Mouse (Mus musculus): ENCODE measurements at regions not wholly inside any gene's neighbourhood (a gene's known extent, or its start where the extent isn't known, plus 50 kb on each side); places are given as distances from the start of the nearest gene placed in this dataset.

DNA sequence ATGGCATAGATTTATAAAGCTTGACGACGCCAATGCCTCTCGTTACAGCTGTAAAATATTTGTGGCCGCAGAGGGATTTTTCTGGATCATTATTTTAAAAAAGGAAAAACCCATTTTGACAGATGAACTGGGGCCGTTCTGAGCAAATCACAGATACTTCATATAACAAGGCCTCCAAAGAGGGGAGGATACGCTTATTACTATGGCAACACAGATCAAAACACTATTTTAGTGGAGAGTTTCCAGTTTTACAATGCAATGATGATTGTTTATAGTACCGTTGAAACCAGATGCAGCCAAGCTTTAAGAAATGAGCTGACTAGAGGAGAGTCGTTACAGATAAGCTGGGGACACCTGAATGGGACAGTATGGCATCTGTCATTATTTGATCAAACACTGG lies 287.8 kb downstream of the Zfp326 start:
- Histone ChIP-seq H3K27ac (ENCODE audit: insufficient read depth, low read length) (no peak overlapping the region), H3K4me1 (ENCODE audit: control insufficient read depth, insufficient read depth, low read length) (no peaks in the 10 kb centered on the region), H3K4me3 (ENCODE audit: insufficient read depth, low read length) (no peak overlapping the region)
- TF ChIP-seq CTCF (IDR thresholded peaks at IDR 0.05; ENCODE audit: borderline replicate concordance, insufficient read depth, low read length) (no peak), POLR2A (IDR thresholded peaks at IDR 0.05; ENCODE audit: low read depth, low read length) (no peak)

- Histone ChIP-seq H3K27ac (ENCODE audit: insufficient read depth, low read length) (no peak overlapping the region), H3K4me1 (ENCODE audit: control insufficient read depth, insufficient read depth, low read length) (no peaks in the 10 kb centered on the region), H3K4me3 (ENCODE audit: insufficient read depth, low read length) (no peak overlapping the region)
- TF ChIP-seq CTCF (IDR thresholded peaks at IDR 0.05; ENCODE audit: borderline replicate concordance, insufficient read depth, low read length) (no peak), POLR2A (IDR thresholded peaks at IDR 0.05; ENCODE audit: low read depth, low read length) (no peak)
Measured at GRCm38 (mm10) chr5:106162981-106163653, 286.8 kb downstream of the Zfp326 start.

- TF ChIP-seq CTCF (IDR thresholded peaks at IDR 0.05; ENCODE audit: borderline replicate concordance, insufficient read depth, low read length) (no peak), POLR2A (IDR thresholded peaks at IDR 0.05; ENCODE audit: low read depth, low read length) (no peak)
- H3K4me3 ChIP-seq (ENCODE audit: insufficient read depth, low read length): no peak overlapping the region
- H3K4me1 ChIP-seq (ENCODE audit: control insufficient read depth, insufficient read depth, low read length): no peaks in the 10 kb centered on the region
- no peak overlapping the region for H3K27ac ChIP-seq (ENCODE audit: insufficient read depth, low read length)
Measured at GRCm38 (mm10) chr5:106139109-106139508, 262.7 kb downstream of the Zfp326 start.

DNA sequence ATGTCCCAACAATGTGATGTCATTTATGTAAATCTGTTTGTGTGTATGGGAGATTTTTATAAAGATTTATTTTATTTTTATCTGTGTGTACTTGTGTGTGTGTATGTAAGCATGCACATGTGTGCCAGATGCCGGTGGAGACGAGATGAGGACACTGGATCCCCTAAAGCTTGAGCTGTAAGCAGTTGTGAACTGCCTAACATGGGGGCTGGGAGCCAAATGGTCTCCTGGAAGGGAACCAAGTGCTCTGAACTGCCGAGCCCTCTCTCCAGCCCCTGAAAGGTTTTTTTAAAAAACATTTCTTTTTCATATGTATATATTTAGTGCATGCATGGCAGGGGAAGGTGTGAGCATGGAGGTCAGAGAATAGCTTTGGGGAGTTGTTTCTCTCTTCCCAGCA lies 246.6 kb downstream of the Zfp326 start:
- TF ChIP-seq CTCF (IDR thresholded peaks at IDR 0.05; ENCODE audit: borderline replicate concordance, insufficient read depth, low read length) (no peak), POLR2A (IDR thresholded peaks at IDR 0.05; ENCODE audit: low read depth, low read length) (no peak)
- Histone ChIP-seq H3K27ac (ENCODE audit: insufficient read depth, low read length) (no peak overlapping the region), H3K4me3 (ENCODE audit: insufficient read depth, low read length) (no peak overlapping the region), H3K4me1 (ENCODE audit: control insufficient read depth, insufficient read depth, low read length) (no peaks in the 10 kb centered on the region)

DNA sequence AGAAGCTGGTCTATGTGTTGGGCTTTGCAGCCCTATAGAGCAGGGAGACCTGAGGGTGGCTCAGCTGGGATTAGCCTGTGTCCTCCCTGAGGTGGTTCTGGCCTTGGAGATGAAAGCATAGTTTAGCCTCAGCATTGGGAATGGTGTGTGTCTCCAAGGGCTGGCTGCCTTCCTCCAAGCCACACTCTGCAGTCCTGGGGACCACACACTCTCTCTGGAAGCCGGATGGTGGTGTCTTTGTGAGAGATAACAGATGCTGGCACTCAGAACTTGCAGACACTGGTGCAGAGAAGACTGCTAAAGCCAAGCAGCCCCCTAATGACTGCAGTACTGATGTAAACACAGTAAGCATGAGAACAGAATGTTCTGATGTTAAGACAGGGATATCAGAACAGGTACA lies 243.2 kb downstream of the Zfp326 start:
- TF ChIP-seq CTCF (IDR thresholded peaks at IDR 0.05; ENCODE audit: borderline replicate concordance, insufficient read depth, low read length) (no peak), POLR2A (IDR thresholded peaks at IDR 0.05; ENCODE audit: low read depth, low read length) (no peak)
- no peak overlapping the region for H3K27ac ChIP-seq (ENCODE audit: insufficient read depth, low read length)

GRCm38 (mm10) chr5:106113186-106113585 lies 236.8 kb downstream of the Zfp326 start:
- no peak overlapping the region for H3K4me3 ChIP-seq (ENCODE audit: insufficient read depth, low read length)
- TF ChIP-seq POLR2A (IDR thresholded peaks at IDR 0.05; ENCODE audit: low read depth, low read length) (no peak), CTCF (IDR thresholded peaks at IDR 0.05; ENCODE audit: borderline replicate concordance, insufficient read depth, low read length) (no peak)
- no peak overlapping the region for H3K27ac ChIP-seq (ENCODE audit: insufficient read depth, low read length)
- no peaks in the 10 kb centered on the region; the same call in 1 of the 2 replicates for H3K4me1 ChIP-seq (ENCODE audit: control insufficient read depth, insufficient read depth, low read length)

More for the DNA sequence above, 243.2 kb downstream of the Zfp326 start:
- H3K4me1 ChIP-seq (ENCODE audit: control insufficient read depth, insufficient read depth, low read length): no peaks in the 10 kb centered on the region; the same call in 1 of the 2 replicates
- no peak overlapping the region for H3K4me3 ChIP-seq (ENCODE audit: insufficient read depth, low read length)

GRCm38 (mm10) chr5:106108474-106108971 lies 232.2 kb downstream of the Zfp326 start:
- Histone ChIP-seq H3K4me3 (ENCODE audit: insufficient read depth, low read length) (no peak overlapping the region), H3K27ac (ENCODE audit: insufficient read depth, low read length) (no peak overlapping the region), H3K4me1 (ENCODE audit: control insufficient read depth, insufficient read depth, low read length) (no peaks in the 10 kb centered on the region)
- TF ChIP-seq CTCF (IDR thresholded peaks at IDR 0.05; ENCODE audit: borderline replicate concordance, insufficient read depth, low read length) (no peak), POLR2A (IDR thresholded peaks at IDR 0.05; ENCODE audit: low read depth, low read length) (no peak)

- Histone ChIP-seq H3K4me1 (ENCODE audit: control insufficient read depth, insufficient read depth, low read length) (no peaks in the 10 kb centered on the region), H3K27ac (ENCODE audit: insufficient read depth, low read length) (no peak overlapping the region), H3K4me3 (ENCODE audit: insufficient read depth, low read length) (no peak overlapping the region)
- TF ChIP-seq POLR2A (IDR thresholded peaks at IDR 0.05; ENCODE audit: low read depth, low read length) (no peak), CTCF (IDR thresholded peaks at IDR 0.05; ENCODE audit: borderline replicate concordance, insufficient read depth, low read length) (no peak)
Measured at GRCm38 (mm10) chr5:106102255-106102654, 225.9 kb downstream of the Zfp326 start.

DNA sequence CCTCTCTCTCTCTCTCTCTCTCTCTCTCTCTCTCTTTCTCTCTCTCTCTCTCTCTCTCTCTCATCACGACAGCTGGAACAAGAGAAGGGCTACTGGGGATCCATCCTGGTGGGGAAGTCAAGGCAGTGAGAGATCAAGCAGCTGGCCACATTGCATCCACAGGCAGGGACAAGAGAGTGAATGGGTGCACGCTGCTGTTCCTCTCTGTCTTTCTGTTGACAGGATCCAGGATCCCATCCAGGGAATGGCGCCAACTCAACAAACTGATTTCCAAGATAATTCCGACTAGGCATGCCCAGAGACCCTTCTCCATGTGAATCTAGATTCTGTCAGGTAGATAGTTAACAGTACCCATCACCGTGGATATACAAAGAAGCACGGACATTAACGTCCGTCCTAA lies 222.5 kb downstream of the Zfp326 start:
- TF ChIP-seq CTCF (IDR thresholded peaks at IDR 0.05; ENCODE audit: borderline replicate concordance, insufficient read depth, low read length) (no peak), POLR2A (IDR thresholded peaks at IDR 0.05; ENCODE audit: low read depth, low read length) (no peak)
- Histone ChIP-seq H3K4me1 (ENCODE audit: control insufficient read depth, insufficient read depth, low read length) (no peaks in the 10 kb centered on the region), H3K27ac (ENCODE audit: insufficient read depth, low read length) (no peak overlapping the region), H3K4me3 (ENCODE audit: insufficient read depth, low read length) (no peak overlapping the region)

GRCm38 (mm10) chr5:106089332-106089731 lies 213.0 kb downstream of the Zfp326 start:
- TF ChIP-seq CTCF (IDR thresholded peaks at IDR 0.05; ENCODE audit: borderline replicate concordance, insufficient read depth, low read length): no peak
- TF ChIP-seq POLR2A (IDR thresholded peaks at IDR 0.05; ENCODE audit: low read depth, low read length): no peak
- Histone ChIP-seq H3K4me3 (ENCODE audit: insufficient read depth, low read length) (no peak overlapping the region), H3K27ac (ENCODE audit: insufficient read depth, low read length) (no peak overlapping the region), H3K4me1 (ENCODE audit: control insufficient read depth, insufficient read depth, low read length) (no peaks in the 10 kb centered on the region)

All from embryonic fibroblast, embryonic 13.5 days (primary cell).